Mouse (Mus musculus) thymus, adult 2 months (tissue): ENCODE measurements at regions not wholly inside any gene's neighbourhood (a gene's known extent, or its start where the extent isn't known, plus 50 kb on each side); places are given as distances from the start of the nearest gene placed in this dataset.

Experiments used
- DNase-seq: peaks from one replicate; pipeline ENCODE4 v3.0.0; 2021
- H3K27ac ChIP-seq: fragments of 200-500 bp; 2 replicates; pipeline ENCODE4 v1.5.1; 2012; ENCODE audit warnings: low read length, control low read depth; ENCODE audit not compliant: control insufficient read depth, insufficient read depth
- H3K27me3 ChIP-seq: fragments of 200-500 bp; 2 replicates; pipeline ENCODE4 v1.6.1; 2012; ENCODE audit warnings: mild to moderate bottlenecking, low read length, moderate library complexity, mixed read lengths; ENCODE audit not compliant: control insufficient read depth, insufficient read depth
- H3K36me3 ChIP-seq: fragments of 200-500 bp; 2 replicates; pipeline ENCODE4 v1.6.1; 2012; ENCODE audit warnings: mild to moderate bottlenecking, low read length, moderate library complexity; ENCODE audit not compliant: control insufficient read depth, insufficient read depth
- H3K4me1 ChIP-seq: fragments of 200-500 bp; replicated peaks from 2 replicates; pipeline ENCODE4 v1.6.1; 2012; ENCODE audit warnings: low read length; ENCODE audit not compliant: control insufficient read depth, insufficient read depth
- H3K4me3 ChIP-seq: fragments of 200-500 bp; 2 replicates; pipeline ENCODE4 v1.5.1; 2012; ENCODE audit warnings: mild to moderate bottlenecking, low read length, control low read depth, moderate library complexity; ENCODE audit not compliant: control insufficient read depth, insufficient read depth
- CTCF ChIP-seq: fragments of 200-500 bp; IDR thresholded peaks from 2 replicates; pipeline ENCODE4 v1.5.1; 2012; ENCODE audit warnings: mild to moderate bottlenecking, control low read depth, low read length, moderate library complexity, borderline replicate concordance; ENCODE audit not compliant: control insufficient read depth, poor library complexity, insufficient read depth; ENCODE audit errors: extremely low read depth
- POLR2A ChIP-seq: fragments of 200-500 bp; IDR thresholded peaks from 2 replicates; pipeline ENCODE4 v1.6.1; 2012; ENCODE audit warnings: mild to moderate bottlenecking, low read length, control low read depth, moderate library complexity; ENCODE audit not compliant: control insufficient read depth, poor library complexity, insufficient read depth; ENCODE audit errors: extremely low read depth
- WGBS: fragments of 180-500 bp; shearing (Covaris S2); methylation state at CpG from one replicate; pipeline ENCODE4 v1.1.7; 2018; 5-methylcytosine and 5-hydroxymethylcytosine counted together

DNA sequence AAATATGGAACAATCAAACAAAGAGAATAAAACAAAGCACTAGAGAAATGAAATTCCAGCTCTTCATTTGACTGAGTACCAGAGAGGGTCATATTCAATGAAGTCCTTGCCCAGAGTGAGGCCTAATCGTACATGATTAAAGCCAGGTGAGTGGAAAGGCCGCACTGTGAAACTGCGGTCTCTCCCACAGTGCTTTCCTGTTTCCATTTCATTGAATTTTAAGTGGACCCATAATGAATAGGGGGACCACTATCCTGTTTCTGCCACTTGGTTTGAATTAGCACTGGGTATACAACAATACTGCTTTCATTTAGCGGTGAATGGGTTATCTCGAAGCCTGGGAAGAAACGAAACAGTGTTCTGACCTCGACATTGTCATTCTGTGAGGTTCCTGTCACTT lies 144.2 kb upstream of the Dkk2 start:
- no peak overlapping the region for H3K27ac ChIP-seq
- TF ChIP-seq POLR2A (no peak), CTCF (no peak)
- no peak overlapping the region for H3K4me3 ChIP-seq
- 89% methylated on average over 7 of the region's 7 CpGs for WGBS
- H3K27me3 ChIP-seq: no peaks in the 10 kb centered on the region
- DNase-seq: no peak
- H3K36me3 ChIP-seq: no peaks in the 10 kb centered on the region
- H3K4me1 ChIP-seq: no peaks in the 10 kb centered on the region

DNA sequence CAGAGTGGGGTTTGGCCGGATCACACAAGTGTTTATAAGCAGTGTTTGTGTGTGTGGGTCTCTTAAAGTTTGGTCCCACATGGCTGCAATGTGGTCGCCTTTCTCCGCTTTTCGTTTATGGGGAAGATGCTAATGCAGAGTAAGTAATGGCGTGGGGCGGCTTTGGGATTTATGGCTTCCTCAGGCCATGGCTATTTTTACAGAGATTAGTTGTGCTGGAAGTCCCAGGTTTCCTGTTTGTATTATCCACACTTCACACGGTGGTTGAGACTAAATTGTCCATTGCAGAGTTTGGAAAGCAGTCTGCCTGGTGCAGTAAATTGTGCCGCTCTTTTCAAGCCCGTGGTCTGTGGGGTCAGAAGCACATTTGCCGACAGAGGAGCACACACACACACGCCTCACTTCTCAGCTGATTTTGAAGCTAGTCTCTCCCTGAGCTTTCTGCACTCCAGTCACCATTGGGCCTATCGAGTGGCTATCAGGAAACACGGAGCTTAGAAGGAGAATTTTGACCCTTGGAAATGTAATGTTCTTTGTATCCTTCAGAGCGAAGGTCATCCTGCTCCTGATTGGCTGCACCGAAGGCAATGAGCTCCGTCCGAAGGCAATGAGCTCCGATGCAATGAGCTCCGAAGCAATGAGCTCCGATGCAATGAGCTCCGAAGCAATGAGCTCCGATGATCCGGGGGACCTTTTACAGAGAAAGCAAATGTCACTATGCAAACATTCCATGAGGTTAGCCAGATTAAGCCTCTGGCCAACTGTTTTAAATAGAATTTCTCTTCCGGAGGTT lies 142.9 kb upstream of the Dkk2 start:
- TF ChIP-seq CTCF (no peak), POLR2A (no peak)
- Histone ChIP-seq H3K4me1 (no peaks in the 10 kb centered on the region), H3K27ac (no peak overlapping the region), H3K27me3 (no peaks in the 10 kb centered on the region), H3K4me3 (no peak overlapping the region), H3K36me3 (no peaks in the 10 kb centered on the region)
- DNase-seq: no peak
- WGBS: 36% methylated on average over 24 of the region's 24 CpGs

GRCm38 (mm10) chr3:131943436-131943835 lies 141.7 kb upstream of the Dkk2 start:
- Histone ChIP-seq H3K36me3 (no peaks in the 10 kb centered on the region), H3K27ac (no peak overlapping the region), H3K4me3 (no peak overlapping the region), H3K27me3 (no peaks in the 10 kb centered on the region), H3K4me1 (no peaks in the 10 kb centered on the region)
- 92% methylated on average over 7 of the region's 7 CpGs for WGBS
- TF ChIP-seq POLR2A: no peak
- TF ChIP-seq CTCF: no peak
- no peak for DNase-seq

GRCm38 (mm10) chr3:131955771-131956170 lies 129.3 kb upstream of the Dkk2 start:
- H3K36me3 ChIP-seq: no peaks in the 10 kb centered on the region
- WGBS: 96% methylated on average over 11 of the region's 11 CpGs
- no peak overlapping the region for H3K4me3 ChIP-seq
- H3K27ac ChIP-seq: no peak overlapping the region
- no peaks in the 10 kb centered on the region for H3K27me3 ChIP-seq
- DNase-seq: no peak
- H3K4me1 ChIP-seq: no peaks in the 10 kb centered on the region
- TF ChIP-seq CTCF (no peak), POLR2A (no peak)

GRCm38 (mm10) chr3:131960636-131961035 lies 124.5 kb upstream of the Dkk2 start:
- no peak for DNase-seq

GRCm38 (mm10) chr3:131961571-131961970 lies 123.5 kb upstream of the Dkk2 start:
- Histone ChIP-seq H3K27me3 (no peaks in the 10 kb centered on the region), H3K27ac (no peak overlapping the region), H3K4me3 (no peak overlapping the region), H3K4me1 (no peaks in the 10 kb centered on the region), H3K36me3 (no peaks in the 10 kb centered on the region)
- TF ChIP-seq CTCF (no peak), POLR2A (no peak)
- DNase-seq: no peak

More at GRCm38 (mm10) chr3:131960636-131961035, 124.5 kb upstream of the Dkk2 start:
- Histone ChIP-seq H3K27me3 (no peaks in the 10 kb centered on the region), H3K36me3 (no peaks in the 10 kb centered on the region), H3K27ac (no peak overlapping the region), H3K4me3 (no peak overlapping the region), H3K4me1 (no peaks in the 10 kb centered on the region)
- no peak for TF ChIP-seq CTCF
- TF ChIP-seq POLR2A: no peak
- WGBS: 94% methylated on average over 1 of the region's 1 CpGs

- H3K27me3 ChIP-seq: no peaks in the 10 kb centered on the region
- no peak for TF ChIP-seq CTCF
- no peak for TF ChIP-seq POLR2A
- H3K4me1 ChIP-seq: no peaks in the 10 kb centered on the region
- H3K4me3 ChIP-seq: no peak overlapping the region
- H3K36me3 ChIP-seq: no peaks in the 10 kb centered on the region
- no peak overlapping the region for H3K27ac ChIP-seq
- WGBS: 81% methylated on average over 2 of the region's 2 CpGs
- DNase-seq: no peak
Measured at GRCm38 (mm10) chr3:131962870-131963269, 122.2 kb upstream of the Dkk2 start.
